Mouse (Mus musculus): ENCODE data around the gene Ankrd44.
"Not testable (repeated sequence)": the region's sequence is repeated elsewhere in the genome, so short reads cannot be mapped to it uniquely, and the experiment has no call there.

Gene Ankrd44

GRCm38 (mm10) chr1:54925971-54926771 lies at the start of gene Ankrd44:
TSS of gene Ankrd44 (minus strand) at chr1:54926387.
- in situ Hi-C loops (cut with MboI): loop anchor here (5.0 kb wide), 1 partner anchor 94 kb away; no protein-coding TSS in a partner anchor

- in situ Hi-C loops (cut with MboI): no loop called here
These were observed 45.7 kb upstream of the Ankrd44 start for GRCm38 (mm10) chr1:54971687-54972404.

GRCm38 (mm10) chr1:54966858-54967257 lies 40.7 kb upstream of the Ankrd44 start:
- in situ Hi-C loops (cut with MboI): no loop called here

GRCm38 (mm10) chr1:54965159-54965995 lies 39.2 kb upstream of the Ankrd44 start:
- in situ Hi-C loops (cut with MboI): no loop called here

GRCm38 (mm10) chr1:54961724-54962123 lies 35.5 kb upstream of the Ankrd44 start:
- in situ Hi-C loops (cut with MboI): no loop called here

GRCm38 (mm10) chr1:54960613-54961165 lies 34.5 kb upstream of the Ankrd44 start:
- in situ Hi-C loops (cut with MboI): no loop called here

GRCm38 (mm10) chr1:54958525-54958924 lies 32.3 kb upstream of the Ankrd44 start:
- in situ Hi-C loops (cut with MboI): no loop called here

GRCm38 (mm10) chr1:54956995-54957394 lies 30.8 kb upstream of the Ankrd44 start:
- in situ Hi-C loops (cut with MboI): not testable (repeated sequence)

- in situ Hi-C loops (cut with MboI): no loop called here
These were observed 28.7 kb upstream of the Ankrd44 start for GRCm38 (mm10) chr1:54954856-54955255.

GRCm38 (mm10) chr1:54944648-54945047 lies 18.5 kb upstream of the Ankrd44 start:
- in situ Hi-C loops (cut with MboI): no loop called here

GRCm38 (mm10) chr1:54935466-54935865 lies 9.3 kb upstream of the Ankrd44 start:
- in situ Hi-C loops (cut with MboI): no loop called here

- in situ Hi-C loops (cut with MboI): no loop called here
These were observed 8.7 kb upstream of the Ankrd44 start for GRCm38 (mm10) chr1:54934911-54935310.

GRCm38 (mm10) chr1:54933646-54934045 lies 7.5 kb upstream of the Ankrd44 start:
- in situ Hi-C loops (cut with MboI): no loop called here

- in situ Hi-C loops (cut with MboI): no loop called here
These were observed 6.4 kb upstream of the Ankrd44 start for GRCm38 (mm10) chr1:54932456-54933115.

GRCm38 (mm10) chr1:54931231-54931630 lies 5.0 kb upstream of the Ankrd44 start:
- in situ Hi-C loops (cut with MboI): no loop called here

- in situ Hi-C loops (cut with MboI): no loop called here
These were observed 4.5 kb upstream of the Ankrd44 start for GRCm38 (mm10) chr1:54930670-54931200.

- in situ Hi-C loops (cut with MboI): loop anchor here (5.0 kb wide), 1 partner anchor 93 kb away; no protein-coding TSS in a partner anchor
These were observed 694 bp downstream of the Ankrd44 start for GRCm38 (mm10) chr1:54925451-54925934.

GRCm38 (mm10) chr1:54924760-54925159 lies 1.4 kb downstream of the Ankrd44 start:
- in situ Hi-C loops (cut with MboI): loop anchor here (5.0 kb wide), 1 partner anchor 92 kb away; no protein-coding TSS in a partner anchor

GRCm38 (mm10) chr1:54924309-54924685 lies 1.9 kb downstream of the Ankrd44 start:
- in situ Hi-C loops (cut with MboI): no loop called here
